Mouse (Mus musculus) midbrain, embryonic 11.5 days (tissue): ENCODE measurements around the gene Naa50. TPM values are rescaled to one million over a fixed set of nuclear protein-coding genes. Genes with fewer than 3 reads are reported as not detected.

Experiments used
- ATAC-seq: fragments of 200-750 bp; cut with Nextera tagmentation; 2 replicates; pipeline ENCODE4 v1.8.0; 2017; ENCODE audit warnings: moderate TSS enrichment, moderate library complexity; ENCODE audit not compliant: low FRiP score
- DNase-seq: peaks from one replicate; pipeline ENCODE4 v3.0.0; 2015; ENCODE audit warnings: low spot score; ENCODE audit errors: missing footprints
- H3K27ac ChIP-seq: fragments of 300-500 bp; sonication (generic); 2 replicates; pipeline ENCODE4 v1.5.1; 2014; ENCODE audit warnings: low read depth, low read length
- H3K27me3 ChIP-seq: fragments of 300-500 bp; sonication (generic); 2 replicates; pipeline ENCODE4 v1.6.1; 2014; ENCODE audit warnings: mild to moderate bottlenecking, low read length, moderate library complexity, mixed read lengths; ENCODE audit not compliant: control insufficient read depth, insufficient read depth
- H3K36me3 ChIP-seq: fragments of 300-500 bp; sonication (generic); 2 replicates; pipeline ENCODE4 v1.6.1; 2014; ENCODE audit warnings: mild to moderate bottlenecking, low read length, moderate library complexity, mixed read lengths; ENCODE audit not compliant: control insufficient read depth, insufficient read depth
- H3K4me1 ChIP-seq: fragments of 300-500 bp; sonication (generic); 2 replicates; pipeline ENCODE4 v1.6.1; 2014; ENCODE audit warnings: low read length; ENCODE audit not compliant: control insufficient read depth, insufficient read depth
- H3K4me2 ChIP-seq: fragments of 300-500 bp; sonication (generic); 2 replicates; pipeline ENCODE4 v1.6.1; 2014; ENCODE audit warnings: mild to moderate bottlenecking, moderate library complexity
- H3K4me3 ChIP-seq: fragments of 300-500 bp; sonication (generic); 2 replicates; pipeline ENCODE4 v1.5.1; 2014; ENCODE audit warnings: low read depth, low read length
- H3K9ac ChIP-seq: fragments of 300-500 bp; sonication (generic); 2 replicates; pipeline ENCODE4 v1.6.1; 2014; ENCODE audit warnings: low read length
- H3K9me3 ChIP-seq: fragments of 300-500 bp; sonication (generic); 2 replicates; pipeline ENCODE4 v1.6.1; 2016; ENCODE audit warnings: low read length; ENCODE audit not compliant: control insufficient read depth
- WGBS: fragments of 180-500 bp; shearing (Covaris S2); extraction: QIAGEN DNeasy Blood & Tissue Kit; methylation state at CpG from one replicate; pipeline ENCODE4 v1.1.7; 2014; 5-methylcytosine and 5-hydroxymethylcytosine counted together
- polyA plus RNA-seq: library from polyadenylated mRNA; unstranded; fragments of >200 nt; fragmentation: Nextera tagmentation; extraction: Ambion mirVana; gene quantifications from 2 replicates; pipeline ENCODE4 v1.2.1, GENCODE M21; 2014

The Naa50 gene
- polyA plus RNA-seq, 1 experiment from 2014 or later: 100 TPM

- Histone ChIP-seq H3K9ac (no peak overlapping the region), H3K9me3 (no peaks in the 10 kb centered on the region), H3K4me2 (no peak overlapping the region), H3K27ac (no peak overlapping the region), H3K4me1 (no peaks in the 10 kb centered on the region), H3K36me3 (no peaks in the 10 kb centered on the region), H3K4me3 (no peak overlapping the region), H3K27me3 (no peaks in the 10 kb centered on the region)
- 88% methylated on average over 6 of the region's 6 CpGs for WGBS
- no peak for DNase-seq
- no peak for ATAC-seq
Measured at GRCm38 (mm10) chr16:44122122-44122521, 17.5 kb upstream of the Naa50 start.

- DNase-seq: no peak
- Histone ChIP-seq H3K27me3 (no peaks in the 10 kb centered on the region), H3K4me2 (no peak overlapping the region), H3K27ac (no peak overlapping the region), H3K4me3 (no peak overlapping the region), H3K36me3 (no peaks in the 10 kb centered on the region), H3K4me1 (no peaks in the 10 kb centered on the region), H3K9me3 (no peaks in the 10 kb centered on the region), H3K9ac (no peak overlapping the region)
- ATAC-seq: no peak
- 86% methylated on average over 6 of the region's 6 CpGs for WGBS
Measured at GRCm38 (mm10) chr16:44122574-44122973, 17.1 kb upstream of the Naa50 start.

- DNase-seq: no peak
- H3K4me2 ChIP-seq: no peak overlapping the region
Measured at GRCm38 (mm10) chr16:44122982-44123725, 16.5 kb upstream of the Naa50 start.

GRCm38 (mm10) chr16:44123786-44124185, 15.8 kb upstream of the Naa50 start:
- Histone ChIP-seq H3K36me3 (no peaks in the 10 kb centered on the region), H3K4me3 (no peak overlapping the region), H3K4me2 (no peak overlapping the region), H3K9ac (no peak overlapping the region), H3K27me3 (no peaks in the 10 kb centered on the region), H3K4me1 (no peaks in the 10 kb centered on the region), H3K9me3 (no peaks in the 10 kb centered on the region), H3K27ac (no peak overlapping the region)
- ATAC-seq (no peak), DNase-seq (no peak)
- 84% methylated on average over 2 of the region's 2 CpGs for WGBS

More at GRCm38 (mm10) chr16:44122982-44123725, 16.5 kb upstream of the Naa50 start:
- Histone ChIP-seq H3K36me3 (no peaks in the 10 kb centered on the region), H3K9ac (no peak overlapping the region), H3K9me3 (no peaks in the 10 kb centered on the region), H3K27ac (no peak overlapping the region), H3K4me3 (no peak overlapping the region), H3K27me3 (no peaks in the 10 kb centered on the region), H3K4me1 (no peaks in the 10 kb centered on the region)
- WGBS: 91% methylated on average over 7 of the region's 7 CpGs
- ATAC-seq: no peak

- no peaks in the 10 kb centered on the region for H3K27me3 ChIP-seq
- ATAC-seq (no peak), DNase-seq (no peak)
- 89% methylated on average over 1 of the region's 1 CpGs for WGBS
- H3K9ac ChIP-seq: no peak overlapping the region
- no peak overlapping the region for H3K4me3 ChIP-seq
- no peak overlapping the region for H3K4me2 ChIP-seq
- H3K4me1 ChIP-seq: no peaks in the 10 kb centered on the region
- H3K9me3 ChIP-seq: no peaks in the 10 kb centered on the region
- no peaks in the 10 kb centered on the region for H3K36me3 ChIP-seq
- no peak overlapping the region for H3K27ac ChIP-seq
Measured at GRCm38 (mm10) chr16:44124713-44125112, 14.9 kb upstream of the Naa50 start.

GRCm38 (mm10) chr16:44125436-44125835, 14.2 kb upstream of the Naa50 start:
- Histone ChIP-seq H3K4me2 (no peak overlapping the region), H3K36me3 (no peaks in the 10 kb centered on the region), H3K4me3 (no peak overlapping the region), H3K27ac (no peak overlapping the region), H3K27me3 (no peaks in the 10 kb centered on the region), H3K9ac (no peak overlapping the region), H3K4me1 (no peaks in the 10 kb centered on the region), H3K9me3 (no peaks in the 10 kb centered on the region)
- ATAC-seq (no peak), DNase-seq (no peak)
- 91% methylated on average over 2 of the region's 2 CpGs for WGBS

- DNase-seq (no peak), ATAC-seq (no peak)
- Histone ChIP-seq H3K27me3 (no peaks in the 10 kb centered on the region), H3K4me3 (no peak overlapping the region), H3K4me1 (no peaks in the 10 kb centered on the region), H3K9me3 (no peaks in the 10 kb centered on the region), H3K36me3 (no peaks in the 10 kb centered on the region), H3K27ac (no peak overlapping the region), H3K4me2 (no peak overlapping the region), H3K9ac (no peak overlapping the region)
- 96% methylated on average over 4 of the region's 4 CpGs for WGBS
Measured at GRCm38 (mm10) chr16:44126437-44126836, 13.2 kb upstream of the Naa50 start.

- H3K4me2 ChIP-seq: no peak overlapping the region
- H3K27ac ChIP-seq: no peak overlapping the region
- no peaks in the 10 kb centered on the region for H3K36me3 ChIP-seq
- no peak overlapping the region for H3K4me3 ChIP-seq
- H3K9ac ChIP-seq: no peak overlapping the region
- H3K4me1 ChIP-seq: no peaks in the 10 kb centered on the region
- H3K27me3 ChIP-seq: no peaks in the 10 kb centered on the region
- no peak for DNase-seq
- H3K9me3 ChIP-seq: no peaks in the 10 kb centered on the region
- ATAC-seq: no peak
- WGBS: 86% methylated on average over 4 of the region's 4 CpGs
Measured at GRCm38 (mm10) chr16:44132300-44132699, 7.3 kb upstream of the Naa50 start.

- Histone ChIP-seq H3K4me2 (no peak overlapping the region), H3K9ac (no peak overlapping the region), H3K36me3 (no peaks in the 10 kb centered on the region), H3K4me3 (no peak overlapping the region), H3K27me3 (no peaks in the 10 kb centered on the region), H3K4me1 (peaks cover 6% of the 10 kb centered on the region; the same call in 1 of the 2 replicates), H3K27ac (no peak overlapping the region), H3K9me3 (no peaks in the 10 kb centered on the region)
- ATAC-seq: no peak
- DNase-seq: no peak
- 88% methylated on average over 3 of the region's 3 CpGs for WGBS
Measured at GRCm38 (mm10) chr16:44133187-44133586, 6.4 kb upstream of the Naa50 start.
